Mouse (Mus musculus): ENCODE data around the gene Prss16. TPM values are rescaled to one million over a fixed set of nuclear protein-coding genes. Genes with fewer than 3 reads are reported as not detected.
"Not testable (repeated sequence)": the region's sequence is repeated elsewhere in the genome, so short reads cannot be mapped to it uniquely, and the experiment has no call there.

Prss16 gene
- polyA plus RNA-seq, 2 experiments, result 0.51 to 1.1 TPM

GRCm38 (mm10) chr13:22037415-22037814, 27.9 kb upstream of the Prss16 start:
- Histone ChIP-seq H3K4me2 (replicated peaks; ENCODE audit: low read depth, low read length, severe bottlenecking) (no peak overlapping the region), H3K27ac (replicated peaks; ENCODE audit: low read depth, low read length) (peak overlapping the region; percentile 2; the same call in 1 of the 2 replicates), H3K9me3 (ENCODE audit: control insufficient read depth, low read length) (no peaks in the 10 kb centered on the region)

GRCm38 (mm10) chr13:22036986-22037385, 27.4 kb upstream of the Prss16 start:
- Histone ChIP-seq H3K27me3 (ENCODE audit: control insufficient read depth, insufficient read depth, low read length) (no peaks in the 10 kb centered on the region), H3K9me3 (ENCODE audit: control insufficient read depth, low read length) (no peaks in the 10 kb centered on the region), H3K27ac (replicated peaks; ENCODE audit: low read depth, low read length) (peak overlapping the region; percentile 79), H3K9ac (ENCODE audit: low read depth, low read length, severe bottlenecking) (no peak overlapping the region), H3K4me2 (replicated peaks; ENCODE audit: low read depth, low read length, severe bottlenecking) (peak overlapping the region; percentile 62), H3K36me3 (ENCODE audit: control insufficient read depth, insufficient read depth, low read length) (no peaks in the 10 kb centered on the region), H3K4me1 (ENCODE audit: control insufficient read depth, insufficient read depth, low read length) (peaks cover 19% of the 10 kb centered on the region), H3K4me3 (replicated peaks; ENCODE audit: low read length) (peak overlapping the region; percentile 40; the same call in 1 of the 2 replicates)
- no peak for ATAC-seq (ENCODE audit: low FRiP score, low read depth)
- no peak for DNase-seq (ENCODE audit: low spot score)
- TF ChIP-seq POLR2A (IDR thresholded peaks at IDR 0.05; ENCODE audit: borderline replicate concordance, extremely low read depth, insufficient read depth, insufficient read length), result no peak
- WGBS, result 58% methylated on average over 3 of the region's 3 CpGs

More at GRCm38 (mm10) chr13:22037415-22037814, 27.9 kb upstream of the Prss16 start:
- WGBS, result 55% methylated on average over 2 of the region's 2 CpGs
- Histone ChIP-seq H3K4me1 (ENCODE audit: control insufficient read depth, insufficient read depth, low read length) (peaks cover 19% of the 10 kb centered on the region), H3K4me3 (replicated peaks; ENCODE audit: low read length) (no peak overlapping the region), H3K27me3 (ENCODE audit: control insufficient read depth, insufficient read depth, low read length) (no peaks in the 10 kb centered on the region), H3K36me3 (ENCODE audit: control insufficient read depth, insufficient read depth, low read length) (no peaks in the 10 kb centered on the region), H3K9ac (ENCODE audit: low read depth, low read length, severe bottlenecking) (no peak overlapping the region)
- no peak for ATAC-seq (ENCODE audit: low FRiP score, low read depth)
- no peak for DNase-seq (ENCODE audit: low spot score)
- no peak for TF ChIP-seq POLR2A (IDR thresholded peaks at IDR 0.05; ENCODE audit: borderline replicate concordance, extremely low read depth, insufficient read depth, insufficient read length)

DNA sequence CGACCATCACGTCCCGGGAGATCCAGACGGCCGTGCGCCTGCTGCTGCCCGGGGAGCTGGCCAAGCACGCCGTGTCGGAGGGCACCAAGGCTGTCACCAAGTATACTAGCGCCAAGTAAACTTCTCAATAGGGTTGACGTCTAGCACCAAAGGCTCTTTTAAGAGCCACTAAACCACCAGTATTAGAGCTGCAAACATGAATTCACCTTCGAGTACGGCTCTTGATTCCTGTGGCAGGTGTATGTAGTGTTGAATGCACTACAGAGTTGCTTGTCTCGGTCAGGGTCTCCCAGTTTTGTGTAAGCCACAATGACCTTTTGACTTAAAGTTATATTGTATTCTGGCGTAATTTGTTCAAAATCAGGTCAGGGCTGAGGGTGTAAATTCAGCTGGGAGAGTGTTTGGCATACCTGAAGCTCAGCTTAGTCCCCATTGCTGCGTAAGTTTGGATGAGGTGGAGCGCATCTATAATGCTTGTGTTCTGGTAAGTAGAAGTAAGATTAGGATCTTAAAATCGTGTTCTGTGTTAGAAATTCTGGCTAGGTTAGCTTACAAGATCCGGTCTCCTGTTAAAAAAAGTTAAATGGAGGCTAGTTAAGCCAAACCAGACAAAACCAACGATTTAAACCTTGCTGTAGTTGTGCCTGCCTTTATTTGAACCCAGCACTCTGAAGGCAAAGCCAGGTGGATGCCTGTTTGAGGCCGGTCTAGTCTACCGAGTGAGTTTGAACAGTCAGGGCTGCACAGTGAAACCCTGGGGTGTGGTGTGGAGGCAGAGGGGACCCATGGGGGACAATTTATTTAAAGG, 26.8 kb upstream of the Prss16 start:
- TF ChIP-seq POLR2A (IDR thresholded peaks at IDR 0.05; ENCODE audit: borderline replicate concordance, extremely low read depth, insufficient read depth, insufficient read length), result peak; percentile 52; the same call in 1 of the 2 replicates
- no peak for ATAC-seq (ENCODE audit: low FRiP score, low read depth)
- Histone ChIP-seq H3K27me3 (ENCODE audit: control insufficient read depth, insufficient read depth, low read length) (no peaks in the 10 kb centered on the region), H3K4me1 (ENCODE audit: control insufficient read depth, insufficient read depth, low read length) (peaks cover 19% of the 10 kb centered on the region), H3K9ac (ENCODE audit: low read depth, low read length, severe bottlenecking) (peak overlapping the region; percentile 47), H3K36me3 (ENCODE audit: control insufficient read depth, insufficient read depth, low read length) (no peaks in the 10 kb centered on the region), H3K9me3 (ENCODE audit: control insufficient read depth, low read length) (no peaks in the 10 kb centered on the region), H3K4me2 (replicated peaks; ENCODE audit: low read depth, low read length, severe bottlenecking) (peak overlapping the region; percentile 62), H3K27ac (replicated peaks; ENCODE audit: low read depth, low read length) (peak overlapping the region; percentile 79), H3K4me3 (replicated peaks; ENCODE audit: low read length) (peak overlapping the region; percentile 40)
- DNase-seq (ENCODE audit: low spot score), result no peak
- 2% methylated on average over 17 of the region's 23 CpGs for WGBS

GRCm38 (mm10) chr13:22035267-22036148, 26.0 kb upstream of the Prss16 start, which contains the start of the genes Hist1h2ah and Hist1h2bk:
Hist1h2ah (minus strand) TSS chr13:22035568.
Hist1h2bk (plus strand) TSS chr13:22035870.
- peak; percentile 98 for DNase-seq (ENCODE audit: low spot score)
- H3K36me3 ChIP-seq (ENCODE audit: control insufficient read depth, insufficient read depth, low read length), result not testable (repeated sequence)
- ATAC-seq (ENCODE audit: low FRiP score, low read depth), result peak; percentile 96

More at GRCm38 (mm10) chr13:22035267-22036148, 26.0 kb upstream of the Prss16 start, which contains the start of the genes Hist1h2ah and Hist1h2bk:
- Histone ChIP-seq H3K27ac (replicated peaks; ENCODE audit: low read depth, low read length) (peak within 1 kb of the TSS; percentile 79), H3K9ac (ENCODE audit: low read depth, low read length, severe bottlenecking) (peak within 1 kb of the TSS; percentile 57), H3K4me3 (replicated peaks; ENCODE audit: low read length) (peak within 1 kb of the TSS; percentile 40), H3K4me2 (replicated peaks; ENCODE audit: low read depth, low read length, severe bottlenecking) (peak within 1 kb of the TSS; percentile 62), H3K4me1 (ENCODE audit: control insufficient read depth, insufficient read depth, low read length) (peaks cover 16% of the 10 kb centered on the region)
- H3K9me3 ChIP-seq (ENCODE audit: control insufficient read depth, low read length); H3K27me3 ChIP-seq (ENCODE audit: control insufficient read depth, insufficient read depth, low read length): not testable (repeated sequence)
- 2% methylated on average over 21 of the region's 69 CpGs for WGBS
